Mouse (Mus musculus): Measurements from ENCODE around the gene Rbfox1.

GRCm38 (mm10) chr16:6821741-6822140, 936.6 kb downstream of the Rbfox1 start:
- TF ChIP-seq CTCF (IDR thresholded peaks at IDR 0.05; ENCODE audit: low read depth, low read length) (no peak), EP300 (IDR thresholded peaks at IDR 0.05; ENCODE audit: insufficient read depth, low read depth, low read length) (no peak), POLR2A (IDR thresholded peaks at IDR 0.05; ENCODE audit: insufficient read depth, low read length) (no peak)
